Mouse (Mus musculus): ENCODE data around the gene Scn2b. TPM values are rescaled to one million over a fixed set of nuclear protein-coding genes. Genes with fewer than 3 reads are reported as not detected.

Scn2b gene
- polyA plus RNA-seq, 1 experiment from 2014 or later = 3.5 TPM

DNA sequence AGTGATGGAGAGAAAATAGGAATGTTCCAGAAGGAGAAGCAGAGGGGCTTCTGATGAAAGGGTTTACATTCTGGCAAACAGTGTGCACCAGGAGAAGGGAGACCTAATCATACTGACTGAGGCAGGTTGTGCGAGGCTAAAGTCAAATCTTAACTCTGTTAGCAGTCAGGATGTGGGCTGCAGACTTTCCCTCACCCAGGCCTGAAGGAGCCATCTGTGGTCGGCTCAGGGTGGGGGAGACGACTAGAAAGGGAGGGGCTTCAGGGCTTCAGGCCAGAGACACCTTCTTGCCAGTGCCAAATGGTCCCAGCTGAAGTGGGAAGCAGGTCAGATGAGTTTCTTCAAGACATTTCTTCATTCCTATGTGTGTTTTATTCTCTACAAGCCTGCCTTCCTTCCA is 19.2 kb upstream of the Scn2b start:
- Histone ChIP-seq H3K9me3 (no peaks in the 10 kb centered on the region), H3K27me3 (ENCODE audit: insufficient read depth, poor library complexity, severe bottlenecking) (peaks cover 5% of the 10 kb centered on the region; the same call in 1 of the 2 replicates), H3K36me3 (no peaks in the 10 kb centered on the region), H3K4me1 (replicated peaks) (peaks cover 9% of the 10 kb centered on the region; the same call in 1 of the 2 replicates), H3K27ac (no peak overlapping the region), H3K4me3 (no peak overlapping the region)
- no peak for DNase-seq (ENCODE audit: low spot score)
- 54% methylated on average over 3 of the region's 3 CpGs for WGBS

DNA sequence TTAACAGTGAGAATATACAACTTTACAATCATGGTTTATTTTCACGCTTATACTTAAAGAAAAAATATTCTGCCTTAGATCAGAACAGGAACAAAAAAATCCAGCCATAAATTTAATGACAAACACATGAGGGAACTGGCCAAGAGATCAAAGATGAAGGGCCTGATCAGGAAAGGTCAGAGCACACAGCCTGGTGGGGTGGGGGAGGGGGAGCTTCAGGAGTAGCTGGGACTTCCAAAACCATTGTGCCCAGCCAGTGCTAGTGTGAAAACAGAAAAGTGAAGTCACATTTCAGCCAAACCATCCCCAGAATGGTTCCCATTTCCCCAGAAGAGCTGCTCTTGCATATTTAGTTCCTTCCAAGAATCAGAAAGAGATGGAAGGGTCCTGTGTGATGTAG is 15.1 kb upstream of the Scn2b start:
- DNase-seq (ENCODE audit: low spot score) = no peak
- no peaks in the 10 kb centered on the region for H3K27me3 ChIP-seq (ENCODE audit: insufficient read depth, poor library complexity, severe bottlenecking)
- 96% methylated on average over 1 of the region's 1 CpGs for WGBS
- peaks cover 9% of the 10 kb centered on the region; the same call in 1 of the 2 replicates for H3K4me1 ChIP-seq (replicated peaks)
- no peaks in the 10 kb centered on the region for H3K36me3 ChIP-seq
- no peak overlapping the region for H3K4me3 ChIP-seq
- H3K27ac ChIP-seq = no peak overlapping the region
- H3K9me3 ChIP-seq = no peaks in the 10 kb centered on the region

DNA sequence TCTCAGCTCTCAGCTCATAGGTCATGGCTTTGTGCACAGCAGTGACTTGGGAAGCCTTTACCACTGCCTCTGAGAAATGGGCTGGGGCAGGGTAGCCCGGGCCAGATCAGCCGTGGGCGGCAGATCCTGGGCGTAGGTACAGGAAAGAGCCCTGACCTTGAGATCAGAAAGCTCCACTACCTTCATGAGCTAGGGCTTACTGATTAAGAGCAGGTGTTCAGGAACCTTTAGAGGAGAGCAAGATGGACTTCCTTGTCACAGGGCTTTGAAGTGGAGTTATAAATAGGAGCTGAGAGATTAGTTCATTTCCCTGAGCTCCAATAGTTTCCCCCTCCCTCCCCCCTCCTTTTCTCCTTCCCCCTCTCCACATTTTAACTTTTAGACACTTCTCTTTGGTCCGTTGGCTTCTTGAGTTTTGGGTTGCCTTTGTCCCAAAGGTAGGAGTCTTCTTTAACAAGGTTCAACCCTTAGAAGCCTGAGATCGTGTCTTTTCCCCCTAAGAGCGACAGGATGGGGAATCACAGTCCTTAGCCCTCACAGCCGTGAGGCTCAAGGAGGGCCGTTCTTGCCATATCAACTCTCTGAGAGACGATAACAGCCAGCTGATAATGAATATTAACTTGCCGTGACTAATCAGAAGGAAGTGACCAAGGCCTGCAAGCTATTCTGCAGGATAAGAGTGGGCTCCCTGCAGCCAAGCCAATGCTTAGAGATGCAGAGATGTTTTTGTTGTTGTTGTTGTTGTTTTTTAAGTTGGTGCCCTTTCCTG is 14.2 kb upstream of the Scn2b start:
- no peak for DNase-seq (ENCODE audit: low spot score)
- no peak overlapping the region for H3K27ac ChIP-seq
- no peak overlapping the region for H3K4me3 ChIP-seq
- peaks cover 9% of the 10 kb centered on the region; the same call in 1 of the 2 replicates for H3K4me1 ChIP-seq (replicated peaks)
- no peaks in the 10 kb centered on the region for H3K27me3 ChIP-seq (ENCODE audit: insufficient read depth, poor library complexity, severe bottlenecking)
- H3K9me3 ChIP-seq = no peaks in the 10 kb centered on the region
- WGBS = 73% methylated on average over 11 of the region's 11 CpGs
- H3K36me3 ChIP-seq = no peaks in the 10 kb centered on the region

DNA sequence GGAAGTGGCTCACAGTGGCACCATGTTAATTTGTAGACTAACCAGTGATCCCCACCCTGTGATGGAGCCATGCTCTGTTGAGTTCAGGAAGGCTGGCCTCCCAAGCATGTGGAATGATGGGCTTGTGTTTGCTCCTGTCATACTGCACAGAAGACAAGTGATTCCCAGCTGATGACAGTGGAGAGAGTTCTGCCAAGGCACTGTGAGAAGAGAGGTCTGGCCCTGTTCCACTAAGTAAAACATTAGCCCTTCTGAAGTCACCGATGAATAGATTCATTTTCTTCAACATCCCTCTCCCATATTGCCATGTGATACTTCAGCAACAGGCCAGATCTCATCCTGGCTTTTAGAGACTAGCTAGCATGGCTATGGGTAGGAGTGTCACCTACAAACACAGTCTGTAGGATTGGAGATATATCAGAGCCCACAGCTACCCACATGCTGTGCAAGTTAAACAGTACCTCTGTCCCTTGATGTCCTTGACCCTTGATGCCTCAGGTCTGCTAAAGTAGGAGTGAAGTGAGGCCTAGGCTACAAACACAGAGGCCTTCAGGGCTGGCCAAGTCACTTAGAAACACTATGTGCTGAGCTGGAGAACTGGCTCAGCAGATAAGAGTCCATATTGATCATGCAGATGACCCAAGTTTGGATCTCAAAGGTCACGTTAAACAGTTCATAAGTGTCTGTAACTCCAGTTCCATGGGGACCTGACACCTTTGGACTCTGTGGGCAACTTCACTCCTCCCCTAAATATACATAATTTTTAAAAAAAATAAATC is 11.8 kb upstream of the Scn2b start:
- no peak for DNase-seq (ENCODE audit: low spot score)
- Histone ChIP-seq H3K4me1 (replicated peaks) (peaks cover 9% of the 10 kb centered on the region; the same call in 1 of the 2 replicates), H3K27me3 (ENCODE audit: insufficient read depth, poor library complexity, severe bottlenecking) (no peaks in the 10 kb centered on the region), H3K4me3 (no peak overlapping the region), H3K36me3 (no peaks in the 10 kb centered on the region), H3K27ac (no peak overlapping the region), H3K9me3 (no peaks in the 10 kb centered on the region)
- 88% methylated on average over 2 of the region's 2 CpGs for WGBS

DNA sequence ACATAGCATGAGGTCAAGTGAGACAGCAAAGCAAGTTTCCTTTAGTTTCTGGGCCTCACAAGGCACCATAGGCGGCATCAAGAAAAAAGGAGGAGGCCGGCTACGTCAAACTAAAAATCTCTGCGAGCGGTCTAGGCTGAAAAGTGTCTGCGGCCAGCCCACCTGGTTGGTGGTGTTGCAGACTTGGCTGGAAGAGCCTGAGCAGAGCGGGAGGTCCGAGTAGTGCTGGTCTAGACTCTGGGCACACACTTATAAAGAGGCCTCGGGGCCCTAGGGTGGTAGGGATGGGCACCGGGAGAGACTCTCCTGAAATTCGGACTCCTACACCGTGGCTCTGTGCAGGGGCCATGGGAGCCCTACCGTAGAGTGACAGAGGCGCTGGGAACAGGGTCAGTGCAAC is 1.9 kb upstream of the Scn2b start:
- DNase-seq (ENCODE audit: low spot score) = peak; percentile 58
- WGBS = 3% methylated on average over 14 of the region's 14 CpGs
- Histone ChIP-seq H3K27ac (peak overlapping the region; percentile 76), H3K4me1 (replicated peaks) (peaks cover 22% of the 10 kb centered on the region), H3K27me3 (ENCODE audit: insufficient read depth, poor library complexity, severe bottlenecking) (peaks cover 21% of the 10 kb centered on the region), H3K36me3 (no peaks in the 10 kb centered on the region), H3K9me3 (no peaks in the 10 kb centered on the region), H3K4me3 (peak overlapping the region; percentile 49)

DNA sequence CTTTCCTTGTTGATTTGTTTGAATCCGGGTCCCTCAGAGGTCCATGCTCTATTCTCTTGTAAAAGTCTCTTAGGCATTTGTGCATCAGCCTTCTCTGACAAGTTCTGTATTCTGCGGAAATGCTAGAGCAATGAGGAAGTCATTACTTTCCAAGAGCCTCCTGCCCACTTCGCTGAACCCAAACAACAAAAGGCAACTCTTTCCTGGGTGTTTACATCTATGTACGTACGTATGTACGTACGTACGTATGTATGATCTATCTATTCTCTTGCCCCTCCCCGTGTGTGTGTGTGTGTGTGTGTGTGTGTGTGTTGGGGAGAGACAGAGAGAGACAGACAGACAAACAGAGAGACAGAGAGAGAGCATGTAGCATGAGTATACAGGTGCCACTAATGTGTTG is 763 bp upstream of the Scn2b start:
- H3K27me3 ChIP-seq (ENCODE audit: insufficient read depth, poor library complexity, severe bottlenecking) = peaks cover 27% of the 10 kb centered on the region
- H3K4me1 ChIP-seq (replicated peaks) = peaks cover 23% of the 10 kb centered on the region
- no peak overlapping the region for H3K4me3 ChIP-seq
- no peak for DNase-seq (ENCODE audit: low spot score)
- 69% methylated on average over 9 of the region's 9 CpGs for WGBS
- no peaks in the 10 kb centered on the region for H3K9me3 ChIP-seq
- no peaks in the 10 kb centered on the region for H3K36me3 ChIP-seq
- no peak overlapping the region for H3K27ac ChIP-seq

DNA sequence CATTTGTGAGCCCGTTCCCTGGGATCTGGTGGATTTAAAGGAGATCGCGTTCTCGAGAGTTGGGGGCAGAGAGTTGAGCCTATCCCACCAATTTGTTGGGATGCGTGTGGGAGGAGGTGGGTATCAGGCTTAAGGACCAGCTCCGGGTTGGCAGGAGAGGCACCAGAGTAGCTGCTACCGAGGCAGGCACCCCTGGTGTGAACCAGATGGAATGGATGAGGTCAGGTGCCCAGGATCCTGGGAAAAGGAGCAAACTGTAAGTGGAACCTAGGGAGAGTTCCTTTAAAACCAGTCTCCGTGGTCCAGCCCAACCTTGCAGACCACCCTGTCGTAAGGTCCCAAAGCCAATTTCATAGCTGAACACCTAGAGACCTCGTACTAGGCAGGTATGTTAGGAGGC is 970 bp downstream of the Scn2b start:
- no peaks in the 10 kb centered on the region for H3K36me3 ChIP-seq
- H3K9me3 ChIP-seq = no peaks in the 10 kb centered on the region
- peak overlapping the region; percentile 64 for H3K4me3 ChIP-seq
- peaks cover 31% of the 10 kb centered on the region for H3K4me1 ChIP-seq (replicated peaks)
- peak overlapping the region; percentile 90 for H3K27ac ChIP-seq
- peaks cover 34% of the 10 kb centered on the region for H3K27me3 ChIP-seq (ENCODE audit: insufficient read depth, poor library complexity, severe bottlenecking)
- DNase-seq (ENCODE audit: low spot score) = no peak
- WGBS = 29% methylated on average over 10 of the region's 10 CpGs

DNA sequence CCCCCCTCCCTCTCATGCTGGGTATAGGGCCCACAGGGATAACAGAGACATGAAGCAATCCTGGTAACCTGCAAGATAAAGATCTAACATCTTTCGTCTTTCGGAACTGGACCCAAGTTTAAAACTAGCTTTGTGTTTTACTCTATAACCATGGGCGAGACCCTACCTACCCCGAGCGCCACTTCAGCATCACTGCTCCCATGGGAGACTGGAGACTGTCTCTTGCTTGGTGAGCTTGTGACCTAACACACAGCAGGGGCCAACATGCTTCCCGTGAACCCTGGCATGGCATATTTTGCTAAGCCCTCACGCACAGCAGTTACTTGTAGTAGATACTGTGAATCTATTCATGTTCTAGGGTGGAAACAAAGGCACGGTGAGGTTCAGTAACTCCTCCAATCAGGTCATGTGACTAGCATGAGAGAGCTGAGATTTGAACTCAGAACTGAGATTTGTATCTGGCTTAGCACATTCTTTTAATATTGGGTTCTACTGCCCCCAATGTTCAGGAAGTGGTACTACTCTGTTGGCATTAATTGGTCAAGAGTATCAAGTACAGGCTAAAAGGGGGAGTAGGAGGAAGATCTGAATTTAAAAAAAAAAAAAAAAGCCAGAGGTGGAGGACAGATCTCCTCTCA is 1.9 kb downstream of the Scn2b start:
- Histone ChIP-seq H3K4me1 (replicated peaks) (peaks cover 31% of the 10 kb centered on the region), H3K36me3 (no peaks in the 10 kb centered on the region), H3K27me3 (ENCODE audit: insufficient read depth, poor library complexity, severe bottlenecking) (peaks cover 34% of the 10 kb centered on the region), H3K4me3 (no peak overlapping the region), H3K27ac (no peak overlapping the region), H3K9me3 (no peaks in the 10 kb centered on the region)
- WGBS = 94% methylated on average over 8 of the region's 8 CpGs
- no peak for DNase-seq (ENCODE audit: low spot score)

DNA sequence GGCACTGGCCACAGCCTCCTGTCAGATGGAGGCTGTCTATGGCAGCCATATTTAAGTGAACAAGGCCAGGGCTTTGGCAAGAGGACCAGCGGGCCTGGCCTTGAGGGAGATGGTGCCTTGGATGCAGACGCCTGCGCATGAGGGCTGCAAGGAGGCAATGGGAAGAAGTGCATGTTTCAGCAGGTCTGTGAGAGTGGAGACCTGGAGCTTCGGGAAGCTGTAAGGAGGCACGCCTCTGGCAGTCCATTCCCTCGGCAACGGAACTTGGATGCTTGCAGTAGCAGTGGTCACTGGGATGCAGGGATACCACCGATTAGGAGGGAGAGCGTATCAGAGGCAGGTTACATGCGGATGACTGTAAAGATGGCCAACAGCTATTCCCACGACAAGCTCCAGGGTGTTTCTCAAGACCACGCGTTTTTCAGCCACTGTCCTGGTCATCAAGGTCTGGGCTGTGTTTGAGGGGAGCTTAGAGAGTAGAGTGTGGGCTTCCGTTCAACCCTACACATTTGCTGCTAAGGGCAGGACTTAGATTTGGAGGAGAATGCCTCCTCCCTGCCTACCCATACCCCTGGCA is 2.5 kb downstream of the Scn2b start:
- no peaks in the 10 kb centered on the region for H3K9me3 ChIP-seq
- H3K4me1 ChIP-seq (replicated peaks) = peaks cover 31% of the 10 kb centered on the region
- no peaks in the 10 kb centered on the region for H3K36me3 ChIP-seq
- H3K27ac ChIP-seq = no peak overlapping the region
- H3K27me3 ChIP-seq (ENCODE audit: insufficient read depth, poor library complexity, severe bottlenecking) = peaks cover 34% of the 10 kb centered on the region
- no peak for DNase-seq (ENCODE audit: low spot score)
- H3K4me3 ChIP-seq = no peak overlapping the region
- 90% methylated on average over 14 of the region's 14 CpGs for WGBS

DNA sequence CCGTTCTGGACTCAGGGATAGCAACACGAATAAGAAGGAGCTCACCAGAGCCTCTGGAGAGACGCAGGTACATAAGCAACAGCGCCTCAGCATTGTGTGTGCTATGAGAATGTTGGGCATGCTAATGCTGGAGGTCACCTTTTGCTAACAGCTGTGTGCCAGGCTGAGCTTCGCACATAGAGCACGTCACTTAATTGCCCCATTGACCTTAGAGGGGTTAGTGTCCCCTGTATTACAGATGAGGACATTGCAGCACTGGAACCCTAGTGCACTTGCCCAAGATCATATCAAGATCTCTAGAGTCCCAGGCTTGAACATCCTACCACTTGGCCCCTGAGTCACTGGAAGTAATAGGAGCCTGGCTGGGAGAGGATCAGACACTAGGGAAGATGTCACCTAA is 3.0 kb downstream of the Scn2b start:
- peaks cover 31% of the 10 kb centered on the region for H3K4me1 ChIP-seq (replicated peaks)
- DNase-seq (ENCODE audit: low spot score) = no peak
- peaks cover 3% of the 10 kb centered on the region; the same call in 1 of the 2 replicates for H3K36me3 ChIP-seq
- H3K27me3 ChIP-seq (ENCODE audit: insufficient read depth, poor library complexity, severe bottlenecking) = peaks cover 34% of the 10 kb centered on the region
- no peak overlapping the region for H3K27ac ChIP-seq
- 89% methylated on average over 6 of the region's 6 CpGs for WGBS
- H3K9me3 ChIP-seq = no peaks in the 10 kb centered on the region
- H3K4me3 ChIP-seq = no peak overlapping the region

DNA sequence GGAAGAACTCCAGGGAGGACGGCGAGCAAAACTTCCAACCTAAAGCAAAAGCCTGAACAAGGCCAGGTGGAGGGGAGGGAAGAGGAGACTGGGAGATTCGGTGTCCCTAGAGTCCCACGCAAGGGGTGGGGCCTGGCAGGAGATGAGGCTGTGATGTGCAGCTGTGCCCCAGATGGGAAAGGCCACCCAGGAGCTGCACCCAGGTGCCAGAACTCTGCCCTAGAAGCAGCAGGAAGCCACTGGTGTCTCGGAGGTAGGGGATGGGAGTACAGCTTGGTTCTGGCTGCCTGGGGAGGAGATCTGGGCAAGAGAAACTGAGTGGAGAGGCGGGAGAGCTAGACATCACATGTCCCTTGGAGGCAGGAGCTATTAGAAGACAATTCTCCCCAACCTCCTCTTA is 3.4 kb downstream of the Scn2b start:
- Histone ChIP-seq H3K27ac (no peak overlapping the region), H3K4me3 (no peak overlapping the region), H3K4me1 (replicated peaks) (peaks cover 26% of the 10 kb centered on the region), H3K9me3 (no peaks in the 10 kb centered on the region), H3K36me3 (peaks cover 5% of the 10 kb centered on the region; the same call in 1 of the 2 replicates), H3K27me3 (ENCODE audit: insufficient read depth, poor library complexity, severe bottlenecking) (peaks cover 32% of the 10 kb centered on the region)
- WGBS = 59% methylated on average over 6 of the region's 6 CpGs
- no peak for DNase-seq (ENCODE audit: low spot score)

DNA sequence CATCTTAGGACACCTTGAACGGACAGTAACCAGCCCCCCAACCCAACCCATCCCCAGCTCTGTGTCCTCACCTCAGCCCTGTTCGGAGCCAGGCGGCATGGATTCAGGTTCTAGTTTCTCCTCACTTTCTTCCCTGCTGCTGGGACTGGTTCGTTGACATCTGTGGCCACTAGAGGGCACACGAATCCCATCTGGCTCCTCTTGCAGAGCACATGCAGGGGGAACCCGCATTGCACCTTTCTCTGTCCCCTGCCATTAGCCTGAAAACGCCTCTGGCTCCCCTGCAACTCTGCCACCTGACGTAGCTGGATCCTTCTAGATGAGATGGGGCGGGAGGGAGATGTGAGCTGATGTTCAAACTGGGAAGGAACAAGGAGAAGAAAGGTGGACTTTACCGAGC is 4.2 kb downstream of the Scn2b start:
- Histone ChIP-seq H3K4me1 (replicated peaks) (peaks cover 28% of the 10 kb centered on the region), H3K27ac (peak overlapping the region; percentile 10; the same call in 1 of the 2 replicates), H3K4me3 (no peak overlapping the region; the same call in 1 of the 2 replicates), H3K9me3 (no peaks in the 10 kb centered on the region), H3K36me3 (peaks cover 5% of the 10 kb centered on the region; the same call in 1 of the 2 replicates), H3K27me3 (ENCODE audit: insufficient read depth, poor library complexity, severe bottlenecking) (peaks cover 24% of the 10 kb centered on the region)
- WGBS = 8% methylated on average over 10 of the region's 10 CpGs
- DNase-seq (ENCODE audit: low spot score) = peak; percentile 76

Data from hindbrain, embryonic 10.5 days (tissue).